In the genomic region with DNA sequence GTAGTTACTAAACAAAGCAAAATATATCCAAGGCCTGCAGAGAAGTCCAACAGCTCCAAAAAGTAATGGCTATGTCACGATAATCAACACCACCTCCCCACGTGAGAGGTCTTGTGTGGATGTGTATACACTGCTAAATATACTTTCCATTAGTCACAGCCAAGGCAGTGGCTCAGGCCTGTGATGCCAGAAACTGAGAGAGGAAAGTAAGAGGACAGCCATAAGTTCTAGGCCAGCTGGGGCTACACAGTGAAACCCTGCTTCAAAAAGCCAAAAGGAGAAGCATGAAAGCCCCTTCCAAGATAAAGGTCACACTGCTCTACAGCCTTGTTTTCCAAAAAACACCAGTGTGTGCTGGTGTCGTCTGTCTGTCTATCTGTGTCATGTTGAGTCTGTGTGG, we compare ENCODE assay signal across 12 mouse cellular contexts. TPM values are rescaled to one million over a fixed set of nuclear protein-coding genes. Genes with fewer than 3 reads are reported as not detected.
DNase-seq lines count a peak whose midpoint lies in the region; ATAC-seq and TF ChIP-seq lines count a peak whose summit lies in the region.
"Had no signal": no experiment of that assay in that cellular context is flagged by ENCODE, and none has a peak within 500 bp of the region (broad histone marks: within the 10 kb centered on the region; RNA-seq: fewer than 3 reads in every experiment).

No protein-coding gene starts in this region.

- H3K4me3 ChIP-seq in kidney, embryonic 16.5 days (ENCODE audit: low read length), result no peak overlapping the region
- H3K4me3 ChIP-seq in cortical plate, adult 2 months (ENCODE audit: insufficient read depth, low read length), result no peak overlapping the region
- no peak overlapping the region for H3K4me3 ChIP-seq in heart, embryonic 13.5 days
- H3K4me3 ChIP-seq in midbrain, embryonic 13.5 days (replicated peaks), result no peak overlapping the region
- H3K4me3 ChIP-seq: limb, embryonic 10.5 days; neural tube, embryonic 12.5 days had no signal

- no peaks in the 10 kb centered on the region for H3K9me3 ChIP-seq in kidney, embryonic 16.5 days (ENCODE audit: low read length)
- no peaks in the 10 kb centered on the region for H3K9me3 ChIP-seq in heart, embryonic 13.5 days
- H3K9me3 ChIP-seq in midbrain, embryonic 13.5 days, result no peaks in the 10 kb centered on the region
- H3K9me3 ChIP-seq: limb, embryonic 10.5 days; neural tube, embryonic 12.5 days had no signal

- H3K4me2 ChIP-seq in kidney, embryonic 16.5 days (replicated peaks; ENCODE audit: low read depth, low read length), result no peak overlapping the region
- peak overlapping the region; percentile 48 for H3K4me2 ChIP-seq in heart, embryonic 13.5 days
- H3K4me2 ChIP-seq in midbrain, embryonic 13.5 days (replicated peaks), result no peak overlapping the region
- H3K4me2 ChIP-seq: neural tube, embryonic 12.5 days had no signal

- peak overlapping the region; percentile 72 for H3K27ac ChIP-seq in kidney, embryonic 16.5 days (ENCODE audit: low read length)
- peak overlapping the region; percentile 91 for H3K27ac ChIP-seq in cortical plate, adult 2 months (ENCODE audit: insufficient read depth, low read length)
- H3K27ac ChIP-seq in heart, embryonic 13.5 days (replicated peaks), result peak overlapping the region; percentile 98
- H3K27ac ChIP-seq in midbrain, embryonic 13.5 days, result no peak overlapping the region
- H3K27ac ChIP-seq: limb, embryonic 10.5 days; neural tube, embryonic 12.5 days had no signal

- no peak for TF ChIP-seq POLR2A in cortical plate, adult 2 months (IDR thresholded peaks at IDR 0.05; ENCODE audit: extremely low read depth, insufficient read depth, low read length)

- no peak overlapping the region for H3K9ac ChIP-seq in kidney, embryonic 16.5 days (replicated peaks; ENCODE audit: low read length)
- peak overlapping the region; percentile 73 for H3K9ac ChIP-seq in heart, embryonic 13.5 days
- H3K9ac ChIP-seq in midbrain, embryonic 13.5 days (replicated peaks), result no peak overlapping the region
- H3K9ac ChIP-seq: neural tube, embryonic 12.5 days had no signal

- peaks cover 5% of the 10 kb centered on the region; the same call in 1 of the 2 replicates for H3K4me1 ChIP-seq in kidney, embryonic 16.5 days (ENCODE audit: insufficient read depth, low read length)
- peaks cover 12% of the 10 kb centered on the region for H3K4me1 ChIP-seq in cortical plate, adult 2 months (ENCODE audit: control insufficient read depth, insufficient read depth, low read length)
- H3K4me1 ChIP-seq in heart, embryonic 13.5 days, result peaks cover 82% of the 10 kb centered on the region
- 0 out of 2 replicates have a peak, but pooled peaks cover 5% of the 10 kb centered on the region for H3K4me1 ChIP-seq in midbrain, embryonic 13.5 days (replicated peaks)
- H3K4me1 ChIP-seq: neural tube, embryonic 12.5 days had no signal

- no peaks in the 10 kb centered on the region for H3K27me3 ChIP-seq in kidney, embryonic 16.5 days (ENCODE audit: insufficient read depth, low read length)
- H3K27me3 ChIP-seq in heart, embryonic 13.5 days (replicated peaks), result no peaks in the 10 kb centered on the region
- H3K27me3 ChIP-seq in midbrain, embryonic 13.5 days, result no peaks in the 10 kb centered on the region
- H3K27me3 ChIP-seq: neural tube, embryonic 12.5 days had no signal

- H3K36me3 ChIP-seq in kidney, embryonic 16.5 days (ENCODE audit: insufficient read depth, low read length), result no peaks in the 10 kb centered on the region
- H3K36me3 ChIP-seq in heart, embryonic 13.5 days, result no peaks in the 10 kb centered on the region
- H3K36me3 ChIP-seq in midbrain, embryonic 13.5 days, result no peaks in the 10 kb centered on the region
- H3K36me3 ChIP-seq: limb, embryonic 10.5 days; neural tube, embryonic 12.5 days had no signal

- no peak for DNase-seq in kidney, postnatal 36 days
- peak; percentile 51 for DNase-seq in lung, postnatal 36 days
- DNase-seq in layer of hippocampus, adult 8-10 months (ENCODE audit: low spot score in 2 of 2), result no peak
- no peak for DNase-seq in thymus, postnatal 4 days
- DNase-seq: cerebellum, adult 9-10 months; thymus, postnatal 14 days had no signal

- no peak for ATAC-seq in kidney, embryonic 16.5 days (ENCODE audit: low FRiP score, low TSS enrichment)
- peak; percentile 32; the same call in 1 of the 2 replicates for ATAC-seq in heart, embryonic 13.5 days (ENCODE audit: extremely low read depth, insufficient number of reproducible peaks, low FRiP score, low TSS enrichment)
- no peak for ATAC-seq in midbrain, embryonic 13.5 days

- 78% methylated on average over 3 of the region's 3 CpGs for WGBS in kidney, embryonic 16.5 days
- 17% methylated on average over 3 of the region's 3 CpGs for WGBS in heart, embryonic 13.5 days
- 87% methylated on average over 3 of the region's 3 CpGs for WGBS in midbrain, embryonic 13.5 days

- TF ChIP-seq CTCF in cortical plate, adult 2 months (IDR thresholded peaks at IDR 0.05; ENCODE audit: extremely low read depth, insufficient read depth, low read length), result no peak

RNA-seq across cellular contexts. Expression of a gene that starts 22.8 kb away (rescaled TPM):
- polyA plus RNA-seq in kidney, embryonic 16.5 days (2015; fragmentation: Nextera tagmentation; extraction: Ambion mirVana), result 30.1 and 30.5 TPM in 2 replicates
- 78.2 and 86.5 TPM in 2 replicates for polyA plus RNA-seq in cortical plate, adult 2 months (2012; rRNA removed)
- 48.0 and 48.9 TPM in 2 replicates for polyA plus RNA-seq in heart, embryonic 13.5 days (2015; fragmentation: Nextera tagmentation; extraction: Ambion mirVana)
- total RNA-seq in layer of hippocampus, adult 8-10 months (2022), result 100 to 1,000 TPM; 125 to 142 (median 126) TPM
- polyA plus RNA-seq in midbrain, embryonic 13.5 days (2015; fragmentation: Nextera tagmentation; extraction: Ambion mirVana), result 81.1 and 81.2 TPM in 2 replicates

RNA-seq across cellular contexts. Expression of a gene that starts 59.3 kb away (rescaled TPM):
- 69.3 and 78.6 TPM in 2 replicates for polyA plus RNA-seq in kidney, embryonic 16.5 days (2015; fragmentation: Nextera tagmentation; extraction: Ambion mirVana)
- 42.6 and 47.3 TPM in 2 replicates for polyA plus RNA-seq in cortical plate, adult 2 months (2012; rRNA removed)
- 53.4 and 56.1 TPM in 2 replicates for polyA plus RNA-seq in heart, embryonic 13.5 days (2015; fragmentation: Nextera tagmentation; extraction: Ambion mirVana)
- total RNA-seq in layer of hippocampus, adult 8-10 months (2022), result 10 to 100 TPM; 41.5 to 54.4 (median 50.4) TPM
- 81.8 and 83.6 TPM in 2 replicates for polyA plus RNA-seq in midbrain, embryonic 13.5 days (2015; fragmentation: Nextera tagmentation; extraction: Ambion mirVana)
